Mouse (Mus musculus) left cerebral cortex, adult 2 months (tissue): ENCODE measurements around the gene Ephb2. TPM values are rescaled to one million over a fixed set of nuclear protein-coding genes. Genes with fewer than 3 reads are reported as not detected.

Source experiments
- DNase-seq, 2 experiments: peaks; one replicate each; pipeline ENCODE4 v3.0.0; 2021 to 2022; ENCODE audit warnings: low spot score in 2 of 2, mixed read lengths in 1 of 2; ENCODE audit errors: extremely low spot score in 1 of 2
- H3K27ac ChIP-seq: fragments of 200-600 bp; 2 replicates; pipeline ENCODE4 v1.8.1; 2022
- H3K4me3 ChIP-seq: fragments of 200-600 bp; 2 replicates; pipeline ENCODE4 v1.8.1; 2022
- CTCF ChIP-seq: fragments of 200-600 bp; IDR thresholded peaks from 2 replicates; pipeline ENCODE4 v1.8.1; 2022; ENCODE audit warnings: antibody characterized with exemption, mild to moderate bottlenecking, moderate library complexity
- intact Hi-C: fragments of 180-260 bp; cut with DNase I; formaldehyde crosslinking; loops from one replicate; pipeline ENCODE4 v1.15.1; 2025
- total RNA-seq, 2 experiments: library from RNA; stranded (reverse); gene quantifications; 2 replicates each; pipeline ENCODE4 v1.2.3; 2021

Ephb2 gene
- total RNA-seq, 2 experiments from 2014 or later, result 17.0 to 18.3 TPM

- intact Hi-C loops, result no loop called here
- Histone ChIP-seq H3K27ac (peak overlapping the region; percentile 40; the same call in 1 of the 2 replicates), H3K4me3 (peak overlapping the region; percentile 72)
- TF ChIP-seq CTCF, result no peak
- peak in 1 of 2 experiments; percentile 37 for DNase-seq
Measured at GRCm38 (mm10) chr4:136834815-136835620, 770 bp downstream of the Ephb2 start.

- no peak for DNase-seq
- intact Hi-C loops, result no loop called here
- Histone ChIP-seq H3K27ac (no peak overlapping the region), H3K4me3 (peak overlapping the region; percentile 72)
- no peak for TF ChIP-seq CTCF
Measured at GRCm38 (mm10) chr4:136834439-136834814, 1.4 kb downstream of the Ephb2 start.

- no peak for DNase-seq
- TF ChIP-seq CTCF, result no peak
- Histone ChIP-seq H3K4me3 (peak overlapping the region; percentile 72), H3K27ac (no peak overlapping the region)
- intact Hi-C loops, result no loop called here
Measured at GRCm38 (mm10) chr4:136833619-136834351, 2.0 kb downstream of the Ephb2 start.

GRCm38 (mm10) chr4:136832559-136833232 lies 3.1 kb downstream of the Ephb2 start:
- intact Hi-C loops, result no loop called here
- TF ChIP-seq CTCF, result no peak
- Histone ChIP-seq H3K4me3 (no peak overlapping the region), H3K27ac (no peak overlapping the region)
- no peak for DNase-seq

- TF ChIP-seq CTCF, result no peak
- intact Hi-C loops, result no loop called here
- DNase-seq, result no peak
- Histone ChIP-seq H3K27ac (no peak overlapping the region), H3K4me3 (no peak overlapping the region)
Measured at GRCm38 (mm10) chr4:136830272-136830823, 5.4 kb downstream of the Ephb2 start.

- DNase-seq, result no peak
- Histone ChIP-seq H3K27ac (no peak overlapping the region), H3K4me3 (no peak overlapping the region)
- no peak for TF ChIP-seq CTCF
- intact Hi-C loops, result no loop called here
Measured at GRCm38 (mm10) chr4:136829837-136830236, 6.0 kb downstream of the Ephb2 start.

GRCm38 (mm10) chr4:136828664-136829569 lies 6.9 kb downstream of the Ephb2 start:
- TF ChIP-seq CTCF, result no peak
- Histone ChIP-seq H3K27ac (no peak overlapping the region), H3K4me3 (no peak overlapping the region)
- intact Hi-C loops, result no loop called here
- no peak for DNase-seq

- Histone ChIP-seq H3K4me3 (no peak overlapping the region), H3K27ac (no peak overlapping the region)
- intact Hi-C loops, result no loop called here
- no peak for TF ChIP-seq CTCF
- DNase-seq, result no peak
Measured at GRCm38 (mm10) chr4:136824935-136825552, 10.7 kb downstream of the Ephb2 start.

- intact Hi-C loops, result no loop called here
- H3K27ac ChIP-seq, result no peak overlapping the region
Measured at GRCm38 (mm10) chr4:136820069-136820522, 15.7 kb downstream of the Ephb2 start.

GRCm38 (mm10) chr4:136816701-136817100 lies 19.1 kb downstream of the Ephb2 start:
- intact Hi-C loops, result no loop called here
- no peak overlapping the region for H3K27ac ChIP-seq
- TF ChIP-seq CTCF, result no peak
- DNase-seq, result no peak
- H3K4me3 ChIP-seq, result no peak overlapping the region

More at GRCm38 (mm10) chr4:136820069-136820522, 15.7 kb downstream of the Ephb2 start:
- no peak for DNase-seq
- H3K4me3 ChIP-seq, result no peak overlapping the region
- no peak for TF ChIP-seq CTCF
